Mouse (Mus musculus) adrenal gland (tissue): ENCODE measurements around the gene Lins1.

Source experiments
- intact Hi-C: fragments of 180-260 bp; cut with DNase I; formaldehyde crosslinking; loops from one replicate; pipeline ENCODE4 v1.15.1; 2025
- long read RNA-seq, 2 experiments: library from polyadenylated mRNA; unstranded; transcript quantifications; one replicate each; pipeline ENCODE4 v2.0.0; 2020; ENCODE audit warnings: borderline replicate concordance in 1 of 2; ENCODE audit not compliant: insufficient replicate concordance in 1 of 2

Lins1 gene
- long read RNA-seq, experiment 1, full-length matches to known transcripts = 2 of 3 reads
- long read RNA-seq, experiment 1, partial matches to known transcripts = 1 of 3 reads
- long read RNA-seq, experiment 1, other reads (novel, unspliced or antisense) = 0 of 3 reads
- long read RNA-seq, experiment 2, partial matches to known transcripts = 1 of 7 reads
- long read RNA-seq, experiment 2, other reads (novel, unspliced or antisense) = 2 of 7 reads

- intact Hi-C loops = no loop called here
These were observed at the start of gene Lins1 for GRCm38 (mm10) chr7:66689620-66690360. Lins1 (plus strand) TSS chr7:66689889.

- intact Hi-C loops = no loop called here
These were observed 44.0 kb upstream of the Lins1 start for GRCm38 (mm10) chr7:66645736-66646135.

- intact Hi-C loops = no loop called here
These were observed 40.5 kb upstream of the Lins1 start for GRCm38 (mm10) chr7:66649181-66649580.

GRCm38 (mm10) chr7:66650883-66651282 is 38.8 kb upstream of the Lins1 start:
- intact Hi-C loops = loop anchor here (10.0 kb wide), 1 partner anchor 126 kb away; no protein-coding TSS in a partner anchor

- intact Hi-C loops = loop anchor here (10.0 kb wide), 1 partner anchor 127 kb away; no protein-coding TSS in a partner anchor
These were observed 37.5 kb upstream of the Lins1 start for GRCm38 (mm10) chr7:66652216-66652615.

- intact Hi-C loops = loop anchor here (10.0 kb wide), 1 partner anchor 129 kb away; no protein-coding TSS in a partner anchor
These were observed 36.1 kb upstream of the Lins1 start for GRCm38 (mm10) chr7:66653596-66653995.

- intact Hi-C loops = loop anchor here (10.0 kb wide), 1 partner anchor 131 kb away; no protein-coding TSS in a partner anchor
These were observed 34.2 kb upstream of the Lins1 start for GRCm38 (mm10) chr7:66655471-66655870.

- intact Hi-C loops = loop anchor here (2.0 to 10.0 kb wide), 3 partner anchors 225 to 555 kb away; partner anchors contain the start of gene Chsy1
These were observed 29.4 kb upstream of the Lins1 start for GRCm38 (mm10) chr7:66660291-66660690.

- intact Hi-C loops = loop anchor here (2.0 to 10.0 kb wide), 3 partner anchors 226 to 556 kb away; partner anchors contain the start of gene Chsy1
These were observed 28.7 kb upstream of the Lins1 start for GRCm38 (mm10) chr7:66660972-66661371.

- intact Hi-C loops = loop anchor here (2.0 to 10.0 kb wide), 3 partner anchors 227 to 557 kb away; partner anchors contain the start of gene Chsy1
These were observed 28.1 kb upstream of the Lins1 start for GRCm38 (mm10) chr7:66661572-66661971.

GRCm38 (mm10) chr7:66663548-66663947 is 26.1 kb upstream of the Lins1 start:
- intact Hi-C loops = loop anchor here (5.0 to 10.0 kb wide), 2 partner anchors 356 to 559 kb away; partner anchors contain the start of gene Chsy1

GRCm38 (mm10) chr7:66667064-66667463 is 22.6 kb upstream of the Lins1 start:
- intact Hi-C loops = loop anchor here (10.0 kb wide), 1 partner anchor 562 kb away; the partner anchor contains the start of gene Chsy1

GRCm38 (mm10) chr7:66675800-66676199 is 13.9 kb upstream of the Lins1 start:
- intact Hi-C loops = no loop called here

GRCm38 (mm10) chr7:66682119-66682863 is 7.4 kb upstream of the Lins1 start:
- intact Hi-C loops = no loop called here

- intact Hi-C loops = no loop called here
These were observed 968 bp upstream of the Lins1 start for GRCm38 (mm10) chr7:66688721-66689120.

- intact Hi-C loops = no loop called here
These were observed 432 bp upstream of the Lins1 start, which contains the start of gene Asb7 for GRCm38 (mm10) chr7:66689294-66689619. Asb7 (minus strand) TSS chr7:66689596.

- intact Hi-C loops = no loop called here
These were observed 4.8 kb downstream of the Lins1 start for GRCm38 (mm10) chr7:66694467-66694866.

- intact Hi-C loops = no loop called here
These were observed 13.0 kb downstream of the Lins1 start for GRCm38 (mm10) chr7:66702721-66703120.

- intact Hi-C loops = no loop called here
These were observed 14.9 kb downstream of the Lins1 start for GRCm38 (mm10) chr7:66704631-66705030.

- intact Hi-C loops = loop anchor here (5.0 to 10.0 kb wide), 2 partner anchors 126 to 924 kb away; partner anchors contain the start of gene Adamts17
These were observed 21.5 kb downstream of the Lins1 start for GRCm38 (mm10) chr7:66711166-66711565.

- intact Hi-C loops = no loop called here
These were observed 34.8 kb downstream of the Lins1 start for GRCm38 (mm10) chr7:66724514-66724913.
